Mouse (Mus musculus) midbrain, embryonic 11.5 days (tissue): ENCODE results near the gene Slc11a2. TPM values are rescaled to one million over a fixed set of nuclear protein-coding genes. Genes with fewer than 3 reads are reported as not detected.

Source experiments
- ATAC-seq: fragments of 200-750 bp; cut with Nextera tagmentation; 2 replicates; pipeline ENCODE4 v1.8.0; 2017; ENCODE audit warnings: moderate TSS enrichment, moderate library complexity; ENCODE audit not compliant: low FRiP score
- DNase-seq: peaks from one replicate; pipeline ENCODE4 v3.0.0; 2015; ENCODE audit warnings: low spot score; ENCODE audit errors: missing footprints
- H3K27ac ChIP-seq: fragments of 300-500 bp; sonication (generic); 2 replicates; pipeline ENCODE4 v1.5.1; 2014; ENCODE audit warnings: low read depth, low read length
- H3K27me3 ChIP-seq: fragments of 300-500 bp; sonication (generic); 2 replicates; pipeline ENCODE4 v1.6.1; 2014; ENCODE audit warnings: mild to moderate bottlenecking, low read length, moderate library complexity, mixed read lengths; ENCODE audit not compliant: control insufficient read depth, insufficient read depth
- H3K36me3 ChIP-seq: fragments of 300-500 bp; sonication (generic); 2 replicates; pipeline ENCODE4 v1.6.1; 2014; ENCODE audit warnings: mild to moderate bottlenecking, low read length, moderate library complexity, mixed read lengths; ENCODE audit not compliant: control insufficient read depth, insufficient read depth
- H3K4me1 ChIP-seq: fragments of 300-500 bp; sonication (generic); 2 replicates; pipeline ENCODE4 v1.6.1; 2014; ENCODE audit warnings: low read length; ENCODE audit not compliant: control insufficient read depth, insufficient read depth
- H3K4me2 ChIP-seq: fragments of 300-500 bp; sonication (generic); 2 replicates; pipeline ENCODE4 v1.6.1; 2014; ENCODE audit warnings: mild to moderate bottlenecking, moderate library complexity
- H3K4me3 ChIP-seq: fragments of 300-500 bp; sonication (generic); 2 replicates; pipeline ENCODE4 v1.5.1; 2014; ENCODE audit warnings: low read depth, low read length
- H3K9ac ChIP-seq: fragments of 300-500 bp; sonication (generic); 2 replicates; pipeline ENCODE4 v1.6.1; 2014; ENCODE audit warnings: low read length
- H3K9me3 ChIP-seq: fragments of 300-500 bp; sonication (generic); 2 replicates; pipeline ENCODE4 v1.6.1; 2016; ENCODE audit warnings: low read length; ENCODE audit not compliant: control insufficient read depth
- WGBS: fragments of 180-500 bp; shearing (Covaris S2); extraction: QIAGEN DNeasy Blood & Tissue Kit; methylation state at CpG from one replicate; pipeline ENCODE4 v1.1.7; 2014; 5-methylcytosine and 5-hydroxymethylcytosine counted together
- polyA plus RNA-seq: library from polyadenylated mRNA; unstranded; fragments of >200 nt; fragmentation: Nextera tagmentation; extraction: Ambion mirVana; gene quantifications from 2 replicates; pipeline ENCODE4 v1.2.1, GENCODE M21; 2014

Slc11a2 gene
- polyA plus RNA-seq, 1 experiment from 2014 or later = 22.2 TPM

- H3K4me3 ChIP-seq = no peak overlapping the region
- WGBS = 89% methylated on average over 4 of the region's 4 CpGs
- ATAC-seq = no peak
- no peak overlapping the region for H3K4me2 ChIP-seq
- H3K9ac ChIP-seq = no peak overlapping the region
- H3K36me3 ChIP-seq = peaks cover 32% of the 10 kb centered on the region
- no peak overlapping the region for H3K27ac ChIP-seq
- H3K27me3 ChIP-seq = no peaks in the 10 kb centered on the region
- DNase-seq = no peak
- H3K4me1 ChIP-seq = no peaks in the 10 kb centered on the region
- no peaks in the 10 kb centered on the region for H3K9me3 ChIP-seq
These were observed 23.1 kb downstream of the Slc11a2 start for GRCm38 (mm10) chr15:100401811-100402210.

GRCm38 (mm10) chr15:100400592-100401250, 24.2 kb downstream of the Slc11a2 start:
- no peak overlapping the region for H3K9ac ChIP-seq
- no peaks in the 10 kb centered on the region for H3K27me3 ChIP-seq
- no peaks in the 10 kb centered on the region for H3K4me1 ChIP-seq
- 91% methylated on average over 16 of the region's 16 CpGs for WGBS
- H3K9me3 ChIP-seq = no peaks in the 10 kb centered on the region
- no peak overlapping the region for H3K27ac ChIP-seq
- DNase-seq (no peak), ATAC-seq (no peak)
- H3K4me2 ChIP-seq = no peak overlapping the region
- H3K36me3 ChIP-seq = peaks cover 32% of the 10 kb centered on the region
- no peak overlapping the region for H3K4me3 ChIP-seq

- peaks cover 26% of the 10 kb centered on the region for H3K36me3 ChIP-seq
- no peaks in the 10 kb centered on the region for H3K4me1 ChIP-seq
- ATAC-seq (no peak), DNase-seq (no peak)
- H3K4me3 ChIP-seq = no peak overlapping the region
- WGBS = 96% methylated on average over 3 of the region's 3 CpGs
- H3K4me2 ChIP-seq = no peak overlapping the region
- no peak overlapping the region for H3K27ac ChIP-seq
- H3K9me3 ChIP-seq = no peaks in the 10 kb centered on the region
- H3K27me3 ChIP-seq = no peaks in the 10 kb centered on the region
- H3K9ac ChIP-seq = no peak overlapping the region
These were observed 29.3 kb downstream of the Slc11a2 start for GRCm38 (mm10) chr15:100395561-100395960.

- 91% methylated on average over 11 of the region's 11 CpGs for WGBS
- Histone ChIP-seq H3K4me3 (no peak overlapping the region), H3K9me3 (no peaks in the 10 kb centered on the region), H3K9ac (no peak overlapping the region), H3K4me1 (no peaks in the 10 kb centered on the region), H3K4me2 (no peak overlapping the region), H3K36me3 (peaks cover 12% of the 10 kb centered on the region), H3K27me3 (no peaks in the 10 kb centered on the region), H3K27ac (no peak overlapping the region)
- ATAC-seq = no peak
- DNase-seq = no peak
These were observed 31.9 kb downstream of the Slc11a2 start for GRCm38 (mm10) chr15:100393016-100393415.

GRCm38 (mm10) chr15:100391599-100391998, 33.3 kb downstream of the Slc11a2 start:
- H3K9ac ChIP-seq = no peak overlapping the region
- H3K27ac ChIP-seq = no peak overlapping the region
- H3K4me1 ChIP-seq = no peaks in the 10 kb centered on the region
- H3K4me2 ChIP-seq = no peak overlapping the region
- peaks cover 5% of the 10 kb centered on the region; the same call in 1 of the 2 replicates for H3K36me3 ChIP-seq
- DNase-seq (no peak), ATAC-seq (no peak)
- H3K27me3 ChIP-seq = no peaks in the 10 kb centered on the region
- no peak overlapping the region for H3K4me3 ChIP-seq
- WGBS = 89% methylated on average over 7 of the region's 7 CpGs
- H3K9me3 ChIP-seq = no peaks in the 10 kb centered on the region

- H3K27me3 ChIP-seq = no peaks in the 10 kb centered on the region
- 84% methylated on average over 7 of the region's 7 CpGs for WGBS
- ATAC-seq (no peak), DNase-seq (no peak)
- H3K4me1 ChIP-seq = no peaks in the 10 kb centered on the region
- H3K9me3 ChIP-seq = no peaks in the 10 kb centered on the region
- H3K27ac ChIP-seq = no peak overlapping the region
- H3K4me3 ChIP-seq = no peak overlapping the region
- H3K9ac ChIP-seq = no peak overlapping the region
- no peak overlapping the region for H3K4me2 ChIP-seq
- H3K36me3 ChIP-seq = peaks cover 5% of the 10 kb centered on the region; the same call in 1 of the 2 replicates
These were observed 33.8 kb downstream of the Slc11a2 start for GRCm38 (mm10) chr15:100391066-100391465.

GRCm38 (mm10) chr15:100388886-100389285, 36.0 kb downstream of the Slc11a2 start:
- Histone ChIP-seq H3K9me3 (no peaks in the 10 kb centered on the region), H3K4me2 (no peak overlapping the region), H3K27me3 (no peaks in the 10 kb centered on the region), H3K27ac (no peak overlapping the region), H3K4me1 (no peaks in the 10 kb centered on the region), H3K9ac (no peak overlapping the region), H3K4me3 (no peak overlapping the region), H3K36me3 (peaks cover 4% of the 10 kb centered on the region; the same call in 1 of the 2 replicates)
- no peak for ATAC-seq
- DNase-seq = no peak
- 67% methylated on average over 9 of the region's 9 CpGs for WGBS

GRCm38 (mm10) chr15:100388224-100388835, 36.5 kb downstream of the Slc11a2 start:
- Histone ChIP-seq H3K9ac (no peak overlapping the region), H3K9me3 (no peaks in the 10 kb centered on the region), H3K4me1 (no peaks in the 10 kb centered on the region), H3K4me3 (no peak overlapping the region), H3K27me3 (no peaks in the 10 kb centered on the region), H3K4me2 (no peak overlapping the region), H3K27ac (no peak overlapping the region), H3K36me3 (no peaks in the 10 kb centered on the region; the same call in 1 of the 2 replicates)
- DNase-seq = no peak
- 92% methylated on average over 14 of the region's 16 CpGs for WGBS
- no peak for ATAC-seq

GRCm38 (mm10) chr15:100387544-100388223, 37.2 kb downstream of the Slc11a2 start:
- 95% methylated on average over 17 of the region's 17 CpGs for WGBS
- Histone ChIP-seq H3K27me3 (no peaks in the 10 kb centered on the region), H3K9me3 (no peaks in the 10 kb centered on the region)

More at GRCm38 (mm10) chr15:100387544-100388223, 37.2 kb downstream of the Slc11a2 start:
- H3K9ac ChIP-seq = no peak overlapping the region
- ATAC-seq (no peak), DNase-seq (no peak)
- H3K36me3 ChIP-seq = no peaks in the 10 kb centered on the region
- no peak overlapping the region for H3K4me3 ChIP-seq
- no peak overlapping the region for H3K4me2 ChIP-seq
- no peak overlapping the region for H3K27ac ChIP-seq
- no peaks in the 10 kb centered on the region for H3K4me1 ChIP-seq
